Mouse (Mus musculus) heart, embryonic 14.5 days (tissue): ENCODE measurements around the gene Ugt1a6b. TPM values are rescaled to one million over a fixed set of nuclear protein-coding genes. Genes with fewer than 3 reads are reported as not detected.

Experiments used
- ATAC-seq: fragments of 200-750 bp; cut with Nextera tagmentation; 2 replicates; pipeline ENCODE4 v1.8.0; 2017; ENCODE audit warnings: low read depth, moderate TSS enrichment; ENCODE audit not compliant: insufficient number of reproducible peaks, insufficient read depth, low FRiP score
- H3K27ac ChIP-seq, 2 experiments: fragments of 200-500 bp in 1 of 2; fragments of 300-500 bp in 1 of 2; sonication (generic) in 1 of 2; replicated peaks in 1 of 2; 2 replicates each; pipeline ENCODE4 v1.5.1; 2012 to 2014; ENCODE audit warnings: low read depth in 2 of 2, low read length in 2 of 2, control low read depth in 1 of 2, mild to moderate bottlenecking in 1 of 2, mixed read lengths in 1 of 2; ENCODE audit not compliant: control insufficient read depth in 1 of 2, insufficient read depth in 1 of 2
- H3K27me3 ChIP-seq: fragments of 300-500 bp; sonication (generic); 2 replicates; pipeline ENCODE4 v1.6.1; 2014; ENCODE audit warnings: mild to moderate bottlenecking, low read length, control low read depth; ENCODE audit not compliant: control insufficient read depth, insufficient read depth
- H3K36me3 ChIP-seq: fragments of 300-500 bp; sonication (generic); 2 replicates; pipeline ENCODE4 v1.6.1; 2014; ENCODE audit warnings: mild to moderate bottlenecking, control low read depth, low read length, mixed read lengths; ENCODE audit not compliant: control insufficient read depth, insufficient read depth
- H3K4me1 ChIP-seq, 2 experiments: fragments of 200-500 bp in 1 of 2; fragments of 300-500 bp in 1 of 2; sonication (generic) in 1 of 2; 2 replicates each; pipeline ENCODE4 v1.6.1; 2012 to 2014; ENCODE audit warnings: low read length in 2 of 2, control low read depth in 1 of 2, mixed read lengths in 1 of 2; ENCODE audit not compliant: control insufficient read depth in 2 of 2, insufficient read depth in 2 of 2
- H3K4me2 ChIP-seq: fragments of 300-500 bp; sonication (generic); 2 replicates; pipeline ENCODE4 v1.6.1; 2014; ENCODE audit warnings: mild to moderate bottlenecking, low read length
- H3K4me3 ChIP-seq, 2 experiments: fragments of 200-500 bp in 1 of 2; fragments of 300-500 bp in 1 of 2; sonication (generic) in 1 of 2; 2 replicates each; pipeline ENCODE4 v1.5.1; 2012 to 2014; ENCODE audit warnings: low read length in 2 of 2, mild to moderate bottlenecking in 2 of 2, control low read depth in 1 of 2, low read depth in 1 of 2, moderate library complexity in 1 of 2; ENCODE audit not compliant: control insufficient read depth in 1 of 2, insufficient read depth in 1 of 2
- H3K9ac ChIP-seq: fragments of 300-500 bp; sonication (generic); 2 replicates; pipeline ENCODE4 v1.6.1; 2014; ENCODE audit warnings: mild to moderate bottlenecking, low read length
- H3K9me3 ChIP-seq: fragments of 300-500 bp; sonication (generic); 2 replicates; pipeline ENCODE4 v1.6.1; 2016; ENCODE audit warnings: low read length, control low read depth; ENCODE audit not compliant: control insufficient read depth
- WGBS: fragments of 180-500 bp; shearing (Covaris S2); extraction: QIAGEN DNeasy Blood & Tissue Kit; methylation state at CpG from one replicate; pipeline ENCODE4 v1.1.7; 2014; 5-methylcytosine and 5-hydroxymethylcytosine counted together
- polyA plus RNA-seq: library from polyadenylated mRNA; unstranded; fragments of >200 nt; fragmentation: Nextera tagmentation; extraction: Ambion mirVana; gene quantifications from 2 replicates; pipeline ENCODE4 v1.2.1, GENCODE M21; 2014

Ugt1a6b gene
- polyA plus RNA-seq, 1 experiment from 2014 or later: not detected

DNA sequence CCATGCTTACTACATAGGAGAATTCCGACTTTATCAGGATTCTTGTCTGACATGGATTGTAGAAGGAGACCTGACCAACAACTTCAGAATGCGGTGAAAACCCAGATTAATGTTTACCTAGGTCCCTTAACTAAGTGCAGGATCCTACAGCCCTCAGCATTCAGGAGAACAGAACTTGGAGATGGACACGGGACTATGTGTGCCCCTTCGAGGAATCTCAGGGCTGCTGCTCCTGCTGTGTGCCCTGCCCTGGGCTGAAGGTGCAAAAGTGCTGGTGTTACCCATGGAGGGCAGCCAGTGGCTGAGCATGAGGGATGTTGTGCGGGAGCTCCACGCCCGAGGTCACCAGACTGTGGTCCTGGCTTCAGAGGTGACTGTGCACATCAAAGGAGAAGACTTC lies 97.4 kb downstream of the Ugt1a6b start, which contains the start of gene Ugt1a2:
Gene Ugt1a2 (plus strand): TSS at position 146 of the 400 bp plus-strand sequence.
- Histone ChIP-seq H3K4me1 (peaks cover 0 to 3% of the 10 kb centered on the region in 2 experiments; a peak in 1 of 4 replicates), H3K4me2 (no peak within 1 kb of the TSS), H3K27me3 (no peaks in the 10 kb centered on the region), H3K9me3 (no peaks in the 10 kb centered on the region), H3K27ac (no peak within 1 kb of the TSS), H3K9ac (no peak within 1 kb of the TSS), H3K4me3 (no peak within 1 kb of the TSS), H3K36me3 (no peaks in the 10 kb centered on the region)
- no peak for ATAC-seq
- WGBS: 72% methylated on average over 7 of the region's 7 CpGs

DNA sequence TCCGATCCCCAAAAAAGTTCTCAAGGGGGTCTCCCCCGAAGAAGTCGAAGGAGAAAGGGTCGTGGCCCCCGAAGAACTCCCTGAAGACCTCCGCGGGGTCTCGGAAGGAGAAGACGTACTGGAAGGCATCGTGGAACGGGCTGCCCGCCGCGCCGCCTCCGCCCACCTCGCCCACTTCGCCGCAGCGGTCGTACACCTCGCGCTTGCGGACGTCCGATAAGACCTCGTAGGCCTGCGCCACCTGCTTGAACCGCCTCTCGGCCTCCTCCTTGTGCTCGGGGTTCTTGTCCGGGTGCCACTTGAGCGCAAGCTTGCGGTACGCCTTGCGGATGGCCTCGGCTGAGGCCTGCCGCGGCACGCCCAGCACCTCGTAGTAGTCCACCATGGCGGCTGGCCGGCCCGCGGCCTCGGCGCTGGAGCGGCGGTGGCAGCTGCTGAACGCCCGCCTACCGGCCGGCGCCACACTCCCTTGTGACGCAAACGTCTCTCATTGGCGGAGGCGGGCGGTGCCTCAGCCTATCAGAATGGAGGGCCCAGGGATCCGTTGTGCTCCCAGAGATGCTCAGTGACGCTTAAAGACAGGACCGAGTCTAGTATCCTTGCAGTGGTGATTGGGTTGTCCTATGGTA lies 102.4 kb downstream of the Ugt1a6b start, which contains the start of gene Dnajb3:
Gene Dnajb3 (minus strand): TSS at position 489 of the 629 bp plus-strand sequence.
- WGBS: 5% methylated on average over 62 of the region's 62 CpGs
- H3K36me3 ChIP-seq: no peaks in the 10 kb centered on the region
- peak within 1 kb of the TSS; percentile 84 for H3K4me2 ChIP-seq
- H3K27ac ChIP-seq: no peak within 1 kb of the TSS
- peak within 1 kb of the TSS; percentile 49 to 66 for H3K4me3 ChIP-seq
- no peaks in the 10 kb centered on the region for H3K27me3 ChIP-seq
- H3K9me3 ChIP-seq: no peaks in the 10 kb centered on the region
- H3K4me1 ChIP-seq: peaks cover 3% of the 10 kb centered on the region in 2 experiments; a peak in 2 of 4 replicates
- peak; percentile 90 for ATAC-seq
- peak within 1 kb of the TSS; percentile 76 for H3K9ac ChIP-seq

DNA sequence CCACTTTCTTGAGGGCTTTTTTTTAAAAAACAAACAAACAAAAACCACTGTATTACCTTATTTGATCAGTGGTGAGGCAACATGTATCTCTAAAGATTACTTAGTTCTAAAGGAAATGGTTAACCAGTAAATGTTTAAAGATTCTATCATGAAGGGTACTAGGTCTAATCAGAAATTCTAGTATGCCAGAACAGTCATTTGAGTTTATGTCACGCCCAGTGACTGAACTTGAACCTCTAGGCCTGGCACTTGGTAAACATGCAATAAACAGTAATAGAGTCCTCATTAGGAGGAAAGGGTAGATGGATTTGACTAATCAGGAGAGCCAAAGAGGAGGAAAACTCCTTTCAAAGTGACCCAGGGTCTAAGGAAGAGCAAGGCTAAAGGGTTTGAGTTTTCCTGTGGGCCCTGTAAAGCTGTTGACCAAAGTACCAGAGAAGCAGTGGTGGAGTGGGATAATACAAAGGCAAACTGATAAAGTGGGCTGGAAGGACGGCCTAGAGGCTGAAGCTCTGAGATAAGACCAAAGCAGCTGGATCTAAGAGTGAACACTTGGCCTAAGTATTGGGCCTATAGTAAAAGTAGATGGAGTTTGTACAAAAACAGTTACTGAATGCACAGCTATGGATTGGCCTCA lies 103.9 kb downstream of the Ugt1a6b start:
- Histone ChIP-seq H3K27me3 (no peaks in the 10 kb centered on the region), H3K4me2 (no peak overlapping the region), H3K9me3 (peaks cover 8% of the 10 kb centered on the region), H3K9ac (no peak overlapping the region), H3K4me1 (peaks cover 3% of the 10 kb centered on the region in 2 experiments; a peak in 2 of 4 replicates), H3K4me3 (no peak overlapping the region), H3K27ac (no peak overlapping the region), H3K36me3 (no peaks in the 10 kb centered on the region)
- no peak for ATAC-seq
- WGBS: 43% methylated on average over 2 of the region's 2 CpGs

DNA sequence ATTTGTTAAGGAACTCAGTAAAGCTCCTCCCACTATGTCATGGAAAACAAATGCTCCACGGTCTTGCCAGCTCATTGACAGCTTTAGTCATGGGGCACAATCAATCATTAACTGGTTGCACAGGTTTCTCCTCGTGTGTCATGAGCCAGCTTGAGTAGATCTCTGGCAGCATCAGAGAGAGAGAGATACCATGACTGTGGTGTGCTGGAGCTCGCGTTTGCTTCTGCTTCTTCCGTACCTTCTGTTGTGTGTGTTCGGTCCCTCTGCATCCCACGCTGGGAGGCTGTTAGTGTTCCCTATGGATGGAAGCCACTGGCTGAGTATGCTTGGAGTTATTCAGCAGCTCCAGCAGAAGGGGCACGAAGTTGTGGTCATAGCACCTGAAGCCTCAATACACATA lies 108.8 kb downstream of the Ugt1a6b start, which contains the start of gene Ugt1a1:
Gene Ugt1a1 (plus strand): TSS at position 148 of the 400 bp plus-strand sequence.
- peak; percentile 4; the same call in 1 of the 2 replicates for ATAC-seq
- 61% methylated on average over 8 of the region's 8 CpGs for WGBS
- peaks cover 47% of the 10 kb centered on the region for H3K9me3 ChIP-seq

DNA sequence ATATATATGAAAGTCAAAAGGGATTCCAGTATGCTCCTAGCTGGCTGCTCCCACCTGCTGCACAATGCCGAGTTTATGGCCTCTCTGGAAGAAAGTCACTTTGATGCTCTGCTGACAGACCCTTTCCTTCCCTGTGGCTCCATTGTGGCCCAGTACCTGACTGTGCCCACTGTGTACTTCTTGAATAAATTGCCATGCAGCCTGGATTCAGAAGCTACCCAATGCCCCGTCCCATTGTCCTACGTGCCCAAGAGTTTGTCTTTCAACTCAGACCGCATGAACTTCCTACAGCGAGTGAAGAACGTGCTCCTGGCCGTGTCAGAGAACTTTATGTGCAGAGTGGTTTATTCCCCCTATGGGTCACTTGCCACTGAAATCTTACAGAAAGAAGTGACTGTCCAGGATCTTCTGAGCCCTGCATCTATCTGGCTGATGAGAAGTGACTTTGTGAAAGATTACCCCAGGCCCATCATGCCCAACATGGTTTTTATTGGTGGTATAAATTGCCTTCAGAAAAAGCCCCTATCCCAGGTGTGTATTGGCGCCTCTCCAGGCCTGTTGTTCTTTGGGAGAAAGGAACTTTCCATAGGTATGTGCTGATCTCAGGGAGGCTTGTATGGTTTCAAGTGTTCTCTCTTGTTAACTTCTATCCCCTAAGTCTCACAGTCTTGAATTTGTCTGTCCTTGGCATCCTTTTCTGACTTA lies 109.4 kb downstream of the Ugt1a6b start:
- Histone ChIP-seq H3K27me3 (no peaks in the 10 kb centered on the region), H3K4me3 (no peak overlapping the region), H3K9me3 (peaks cover 47% of the 10 kb centered on the region), H3K4me2 (no peak overlapping the region), H3K9ac (no peak overlapping the region), H3K36me3 (no peaks in the 10 kb centered on the region), H3K27ac (no peak overlapping the region), H3K4me1 (no peaks in the 10 kb centered on the region)
- ATAC-seq: peak; percentile 13; the same call in 1 of the 2 replicates
- 56% methylated on average over 8 of the region's 8 CpGs for WGBS

More for the DNA sequence above, 108.8 kb downstream of the Ugt1a6b start, which contains the start of gene Ugt1a1:
- H3K27me3 ChIP-seq: no peaks in the 10 kb centered on the region
- H3K4me3 ChIP-seq: no peak within 1 kb of the TSS
- no peak within 1 kb of the TSS for H3K9ac ChIP-seq
- H3K4me1 ChIP-seq: no peaks in the 10 kb centered on the region
- no peaks in the 10 kb centered on the region for H3K36me3 ChIP-seq
- no peak within 1 kb of the TSS for H3K4me2 ChIP-seq
- H3K27ac ChIP-seq: no peak within 1 kb of the TSS

DNA sequence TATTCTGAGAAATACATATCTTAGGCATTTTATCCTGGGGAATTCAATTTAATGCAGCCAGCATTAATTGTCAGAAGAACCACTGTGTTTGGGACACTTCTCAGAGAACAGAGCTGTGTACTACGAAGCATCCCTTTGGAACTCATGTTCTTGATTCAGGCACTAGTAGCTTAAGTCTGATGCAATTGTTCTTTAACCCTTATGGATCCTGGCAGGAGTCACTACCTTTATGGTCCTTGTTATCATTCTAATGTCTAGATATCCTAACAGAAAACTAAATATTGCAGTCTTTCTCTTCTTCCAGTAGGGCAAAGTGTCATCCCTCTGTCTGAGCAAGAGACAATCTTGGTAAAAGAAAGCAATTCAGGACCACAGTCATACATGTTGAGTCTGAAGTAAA lies 110.0 kb downstream of the Ugt1a6b start:
- WGBS: 68% methylated on average over 1 of the region's 1 CpGs
- H3K4me2 ChIP-seq: no peak overlapping the region
- no peaks in the 10 kb centered on the region for H3K4me1 ChIP-seq
- H3K9ac ChIP-seq: no peak overlapping the region
- no peaks in the 10 kb centered on the region for H3K27me3 ChIP-seq
- H3K27ac ChIP-seq: no peak overlapping the region
- no peaks in the 10 kb centered on the region for H3K36me3 ChIP-seq
- H3K4me3 ChIP-seq: no peak overlapping the region
- ATAC-seq: no peak
- H3K9me3 ChIP-seq: peaks cover 47% of the 10 kb centered on the region

DNA sequence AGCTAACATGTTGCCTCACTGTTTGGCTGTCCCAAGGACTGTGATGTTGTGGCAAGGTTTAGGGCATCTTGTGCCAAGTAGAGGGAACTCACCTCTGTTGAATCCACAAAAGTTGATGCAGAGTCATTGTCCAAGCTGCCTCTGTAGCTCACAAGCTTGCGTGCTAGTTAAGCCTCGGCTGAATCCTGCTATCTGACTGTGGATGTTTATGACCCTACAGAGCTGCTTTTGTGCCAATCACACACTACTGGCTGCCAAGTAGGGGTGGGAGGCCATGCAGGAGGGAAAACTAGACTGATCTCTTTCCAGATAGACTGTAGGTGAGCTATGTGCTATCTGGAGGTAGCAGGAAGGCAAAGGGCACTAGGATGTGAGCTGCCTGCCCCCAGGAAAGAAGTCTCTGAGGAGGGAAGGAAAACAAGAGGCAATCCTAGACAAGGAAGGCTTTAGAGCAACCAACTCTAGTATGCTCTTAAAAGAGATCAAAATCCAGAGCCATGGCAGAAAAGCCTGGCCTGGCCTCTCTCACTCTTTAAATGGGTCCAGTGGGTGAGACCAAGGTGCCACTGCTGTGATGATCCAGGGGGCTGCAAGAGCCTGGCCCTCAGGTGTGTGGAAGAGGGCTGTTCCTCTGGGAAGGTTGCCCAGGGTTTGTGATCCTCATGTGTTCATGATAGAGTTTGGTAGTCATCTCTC lies 110.9 kb downstream of the Ugt1a6b start:
- no peak overlapping the region for H3K4me2 ChIP-seq
- no peaks in the 10 kb centered on the region for H3K4me1 ChIP-seq
- ATAC-seq: 0 out of 2 replicates have a peak, but pooled peaks have one; percentile 5
- 67% methylated on average over 2 of the region's 2 CpGs for WGBS
- H3K36me3 ChIP-seq: no peaks in the 10 kb centered on the region
- peaks cover 47% of the 10 kb centered on the region for H3K9me3 ChIP-seq
- H3K9ac ChIP-seq: no peak overlapping the region
- H3K27me3 ChIP-seq: no peaks in the 10 kb centered on the region
- no peak overlapping the region for H3K27ac ChIP-seq
- H3K4me3 ChIP-seq: no peak overlapping the region
